Mouse (Mus musculus): ENCODE measurements around the gene Fkbp5.

The Fkbp5 gene

GRCm38 (mm10) chr17:28465968-28466367 lies 51.4 kb downstream of the Fkbp5 start:
- DNase-seq (ENCODE audit: low read depth in 1 of 2, low spot score in 2 of 2), result no peak

DNA sequence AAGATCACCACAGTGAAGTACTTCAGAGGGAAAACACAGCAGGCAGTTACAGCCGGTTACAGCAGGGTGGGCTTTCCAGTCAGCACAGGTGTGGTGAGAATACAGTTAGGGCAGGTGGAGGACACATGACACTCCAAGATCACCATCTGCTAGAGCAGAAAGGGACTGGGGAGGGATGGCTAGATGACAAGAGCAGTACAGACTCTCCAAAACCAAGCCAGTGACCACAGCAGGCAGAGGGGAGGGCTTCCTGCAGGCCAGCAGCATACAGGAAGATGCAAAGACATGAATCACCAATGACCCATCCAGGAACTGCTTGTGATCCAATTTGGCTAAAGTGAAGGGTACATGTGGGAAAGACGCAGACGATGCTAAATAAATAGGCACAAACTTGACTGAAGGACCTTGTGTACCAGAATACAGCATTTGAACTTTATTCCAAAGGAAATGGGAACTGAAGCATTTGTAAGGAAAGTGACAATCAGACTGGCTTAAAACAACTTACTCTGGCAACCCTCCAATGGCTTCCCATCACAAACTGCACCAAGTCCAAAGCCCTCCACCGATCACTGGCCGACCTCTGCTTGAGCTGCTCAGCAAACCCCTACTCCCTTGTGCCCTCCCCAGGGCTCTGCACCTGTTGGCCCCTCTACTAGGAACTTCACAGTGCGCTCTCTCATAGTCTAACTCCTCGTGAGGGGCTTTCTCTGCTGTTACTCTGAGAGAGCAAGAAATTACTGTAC lies 53.5 kb downstream of the Fkbp5 start:
- DNase-seq (ENCODE audit: low read depth in 1 of 2, low spot score in 2 of 2), result no peak

GRCm38 (mm10) chr17:28460388-28460787 lies 56.9 kb downstream of the Fkbp5 start:
- no peak for DNase-seq (ENCODE audit: low read depth in 1 of 2, low spot score in 2 of 2)

- DNase-seq (ENCODE audit: low read depth in 1 of 2, low spot score in 2 of 2), result no peak
Observed at GRCm38 (mm10) chr17:28455098-28455497, 62.2 kb downstream of the Fkbp5 start.

- DNase-seq (ENCODE audit: low read depth in 1 of 2, low spot score in 2 of 2), result no peak
Observed at GRCm38 (mm10) chr17:28452889-28453288, 64.4 kb downstream of the Fkbp5 start.

- DNase-seq (ENCODE audit: low read depth in 1 of 2, low spot score in 2 of 2), result no peak
Observed at GRCm38 (mm10) chr17:28451914-28452313, 65.4 kb downstream of the Fkbp5 start.

- no peak for DNase-seq (ENCODE audit: low read depth in 1 of 2, low spot score in 2 of 2)
Observed at GRCm38 (mm10) chr17:28451487-28451886, 65.8 kb downstream of the Fkbp5 start.

DNA sequence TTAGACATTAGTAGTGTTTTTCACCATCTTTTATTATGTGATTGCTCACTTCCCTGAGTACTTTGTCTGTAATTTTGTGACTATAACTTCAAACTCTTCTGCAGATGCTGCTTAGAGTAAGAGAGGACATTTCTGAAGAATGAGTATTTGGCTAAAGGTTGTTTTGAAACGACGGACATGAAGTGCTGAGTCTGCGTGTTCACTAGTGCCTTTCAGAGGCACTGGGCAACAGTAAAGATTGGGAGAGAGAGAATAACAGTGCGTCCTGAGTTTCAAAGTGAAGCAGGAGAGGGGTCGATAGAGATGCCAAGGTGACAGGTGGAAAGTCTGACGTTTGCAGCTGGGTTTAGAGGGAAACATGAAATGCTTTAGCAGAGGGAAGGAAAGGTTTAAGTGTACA lies 69.1 kb downstream of the Fkbp5 start:
- no peak for DNase-seq (ENCODE audit: low read depth in 1 of 2, low spot score in 2 of 2)

DNA sequence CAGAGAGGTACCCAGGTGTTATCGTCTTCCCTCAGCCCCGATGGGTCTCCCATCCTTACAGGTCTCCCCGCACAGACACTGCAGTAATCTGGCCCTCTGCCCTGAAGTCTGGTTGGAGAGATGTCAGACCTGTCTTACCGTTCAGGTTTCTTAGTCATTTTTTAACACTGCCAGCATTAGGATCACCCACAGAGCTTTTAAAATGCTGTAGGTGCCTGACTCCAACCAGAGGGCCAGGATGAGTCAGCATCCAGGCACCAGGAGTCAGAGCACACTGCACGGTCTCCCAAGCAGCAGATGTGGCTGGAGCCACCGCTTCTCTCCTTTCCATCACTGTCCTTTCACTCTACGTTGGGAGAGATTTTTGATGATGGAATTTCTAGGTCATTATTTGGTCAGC lies 69.5 kb downstream of the Fkbp5 start:
- DNase-seq (ENCODE audit: low read depth in 1 of 2, low spot score in 2 of 2), result no peak

DNA sequence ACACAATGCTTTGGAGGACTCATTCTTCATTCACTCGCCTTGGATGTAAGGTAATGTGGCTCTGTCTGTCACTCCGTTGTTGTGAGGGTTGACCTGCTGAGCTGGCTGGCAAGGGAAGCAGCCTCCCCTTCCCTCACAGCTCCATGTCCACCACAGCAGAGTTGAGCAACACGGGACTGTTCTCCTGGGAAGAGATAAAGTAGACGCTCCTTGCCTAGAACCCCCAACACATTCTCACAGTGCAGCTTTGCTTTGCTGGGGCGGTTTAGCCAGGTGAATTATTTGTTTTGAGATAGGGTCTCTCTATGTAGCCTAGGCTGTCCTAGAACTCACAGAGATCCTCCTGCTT lies 70.5 kb downstream of the Fkbp5 start:
- no peak for DNase-seq (ENCODE audit: low read depth in 1 of 2, low spot score in 2 of 2)

- DNase-seq (ENCODE audit: low read depth in 1 of 2, low spot score in 2 of 2), result no peak
Observed at GRCm38 (mm10) chr17:28445886-28446819, 71.2 kb downstream of the Fkbp5 start.

DNA sequence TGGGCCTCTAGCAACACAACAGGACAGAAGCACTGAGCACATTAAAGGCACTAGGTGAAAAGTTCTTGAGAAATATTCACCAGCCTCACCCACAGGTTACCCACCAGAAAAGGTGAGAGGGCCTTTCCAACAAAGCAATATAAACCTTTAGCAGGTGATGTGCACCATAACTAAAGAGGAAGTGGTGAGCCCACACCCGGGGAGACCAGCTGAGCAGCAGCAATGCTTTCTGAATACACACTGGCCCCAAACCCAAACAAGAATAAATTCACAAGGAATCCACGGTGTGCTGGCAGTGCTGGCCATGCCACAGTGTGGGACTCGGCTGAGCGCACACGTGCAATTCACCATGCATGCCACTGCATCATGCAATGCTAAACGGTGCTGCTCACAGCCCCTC lies 74.7 kb downstream of the Fkbp5 start:
- no peak for DNase-seq (ENCODE audit: low read depth in 1 of 2, low spot score in 2 of 2)

- DNase-seq (ENCODE audit: low read depth in 1 of 2, low spot score in 2 of 2), result no peak
Observed at GRCm38 (mm10) chr17:28438342-28439115, 78.8 kb downstream of the Fkbp5 start.

DNA sequence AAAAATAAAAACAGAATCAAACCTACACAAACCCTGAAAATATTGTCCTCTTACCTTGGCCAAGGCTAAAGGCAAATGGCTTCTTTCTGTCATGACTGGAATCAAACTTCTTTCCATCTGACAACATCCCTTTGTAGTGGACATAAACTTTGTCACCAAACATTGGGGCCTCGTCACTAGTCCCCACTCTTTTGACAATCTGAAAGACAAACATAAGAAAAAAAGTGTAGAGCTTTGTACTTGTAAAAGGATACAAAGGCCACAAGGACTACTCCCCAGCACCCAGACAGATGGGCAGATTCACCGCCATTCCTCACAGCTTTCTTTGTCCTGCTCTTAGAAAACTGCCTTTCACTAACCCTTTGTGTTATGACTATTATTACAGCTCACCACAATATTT lies 79.4 kb downstream of the Fkbp5 start:
- DNase-seq (ENCODE audit: low read depth in 1 of 2, low spot score in 2 of 2), result no peak

- DNase-seq (ENCODE audit: low read depth in 1 of 2, low spot score in 2 of 2), result no peak
Observed at GRCm38 (mm10) chr17:28434921-28435485, 82.3 kb downstream of the Fkbp5 start.

DNA sequence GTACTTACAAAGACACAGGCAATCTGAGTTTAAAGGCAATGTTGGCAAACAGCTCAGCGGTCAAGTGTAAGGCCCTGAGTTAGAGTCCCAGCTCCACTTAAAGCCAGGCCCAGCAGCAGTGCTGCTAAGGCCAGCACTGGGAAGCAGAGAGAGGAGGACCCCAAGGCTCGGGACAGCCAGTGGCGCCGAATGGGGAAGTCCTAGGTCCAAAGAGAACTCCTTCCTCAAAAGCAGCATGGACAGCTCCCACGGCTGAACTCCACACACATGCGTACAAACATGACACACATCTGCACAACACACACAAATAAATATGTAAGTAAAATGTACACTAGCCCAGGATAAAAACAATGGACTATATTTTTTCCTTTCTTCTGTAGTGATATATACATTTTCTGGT lies 84.3 kb downstream of the Fkbp5 start:
- DNase-seq (ENCODE audit: low read depth in 1 of 2, low spot score in 2 of 2), result no peak

GRCm38 (mm10) chr17:28431931-28432335 lies 85.4 kb downstream of the Fkbp5 start:
- no peak for DNase-seq (ENCODE audit: low read depth in 1 of 2, low spot score in 2 of 2)

DNA sequence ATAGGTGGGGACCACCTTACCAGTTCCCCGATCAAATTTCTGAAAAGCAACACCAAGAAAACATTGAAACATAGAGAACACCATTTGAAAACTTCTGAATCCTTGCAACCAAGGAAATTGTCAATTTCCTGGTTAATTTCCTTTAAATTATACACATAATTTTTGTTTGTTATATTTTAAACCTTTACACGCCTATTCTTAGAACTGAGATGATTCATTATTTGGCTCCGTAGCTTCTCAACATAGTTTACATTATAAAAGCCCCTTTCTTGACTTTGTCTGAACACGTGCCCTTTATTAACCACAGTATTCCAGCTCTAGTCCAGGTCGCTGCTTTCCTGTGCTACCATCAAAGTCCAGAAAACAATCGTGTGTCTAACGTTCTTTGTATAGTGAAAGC lies 86.3 kb downstream of the Fkbp5 start:
- no peak for DNase-seq (ENCODE audit: low read depth in 1 of 2, low spot score in 2 of 2)

DNA sequence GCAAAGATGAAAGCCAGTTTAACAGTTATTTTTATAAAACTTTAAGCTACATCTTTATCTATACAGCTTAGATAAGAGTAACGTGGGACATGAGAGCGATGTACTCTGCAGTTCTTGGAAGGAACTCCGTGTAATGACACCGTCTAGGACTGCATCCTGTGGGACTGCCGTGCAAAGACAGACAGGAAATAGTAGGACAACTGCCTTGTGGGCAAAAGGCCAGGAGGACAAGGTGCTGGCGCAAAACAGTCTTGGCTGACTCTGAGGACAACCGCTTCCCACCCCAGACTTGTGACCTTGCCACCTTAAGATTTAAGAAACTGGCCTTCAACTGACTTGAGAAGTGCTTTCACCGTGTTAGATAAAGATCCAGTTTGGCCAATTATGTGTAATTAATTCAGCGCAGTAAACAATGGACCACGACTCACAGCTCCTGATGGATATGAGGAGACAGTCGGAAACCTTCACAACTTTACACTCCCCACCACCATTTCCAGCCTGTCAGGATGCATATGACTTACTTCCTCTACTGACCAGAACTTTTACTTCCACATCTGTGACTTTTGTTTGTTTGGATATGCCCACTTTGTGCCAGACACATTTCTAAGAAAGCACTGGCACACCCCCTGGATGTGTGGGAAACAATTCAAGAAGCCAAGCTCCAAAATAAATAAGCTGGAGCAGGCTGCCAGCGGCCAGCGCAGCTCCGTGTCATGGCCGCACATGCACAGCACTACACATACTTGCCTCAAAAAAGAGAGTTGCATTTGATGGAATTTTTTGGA lies 88.7 kb downstream of the Fkbp5 start:
- DNase-seq (ENCODE audit: low read depth in 1 of 2, low spot score in 2 of 2), result no peak

DNA sequence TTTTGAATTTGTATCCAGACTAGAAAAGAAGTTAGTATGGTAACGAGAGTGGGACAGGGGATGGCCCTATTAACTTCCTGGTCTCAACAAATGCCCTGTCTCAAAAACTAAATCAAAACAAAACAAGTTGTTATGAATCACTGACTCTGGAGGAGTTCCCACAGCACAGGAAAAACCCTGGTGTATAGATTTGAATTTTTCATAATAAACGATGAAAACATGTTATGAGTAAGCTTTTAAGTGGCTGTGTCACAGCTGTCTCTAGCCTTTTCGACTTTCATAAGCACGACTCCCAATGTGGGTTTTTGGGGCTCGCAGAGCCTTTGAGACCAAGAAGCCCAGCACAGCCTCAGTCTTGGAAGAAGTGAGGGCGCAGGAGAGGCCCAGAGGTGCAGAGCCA lies 89.7 kb downstream of the Fkbp5 start:
- no peak for DNase-seq (ENCODE audit: low read depth in 1 of 2, low spot score in 2 of 2)

- no peak for DNase-seq (ENCODE audit: low read depth in 1 of 2, low spot score in 2 of 2)
Observed at GRCm38 (mm10) chr17:28424373-28424772, 93.0 kb downstream of the Fkbp5 start.

All from monocyte, adult 2 months (primary cell).